Mouse (Mus musculus): Measurements from ENCODE around the gene Sigmar1. TPM values are rescaled to one million over a fixed set of nuclear protein-coding genes. Genes with fewer than 3 reads are reported as not detected.

The Sigmar1 gene
- polyA plus RNA-seq, 1 experiment from 2014 or later: 94.6 TPM

GRCm38 (mm10) chr4:41759656-41760287, 3.8 kb upstream of the Sigmar1 start:
- Histone ChIP-seq H3K9ac (peak overlapping the region; percentile 64), H3K9me3 (ENCODE audit: low read depth, low read length) (no peaks in the 10 kb centered on the region), H3K36me3 (ENCODE audit: insufficient read depth) (peaks cover 9% of the 10 kb centered on the region; the same call in 1 of the 2 replicates), H3K27ac (ENCODE audit: low read depth) (peak overlapping the region; percentile 92), H3K4me3 (ENCODE audit: low read depth, low read length) (peak overlapping the region; percentile 46), H3K27me3 (ENCODE audit: insufficient read depth, low read length) (no peaks in the 10 kb centered on the region), H3K4me1 (ENCODE audit: insufficient read depth) (peaks cover 15% of the 10 kb centered on the region; the same call in 1 of the 2 replicates), H3K4me2 (peak overlapping the region; percentile 74)
- ATAC-seq (ENCODE audit: insufficient read depth) (no peak), DNase-seq (no peak)
- no peak for TF ChIP-seq CTCF (IDR thresholded peaks at IDR 0.05; ENCODE audit: low read depth)
- 19% methylated on average over 6 of the region's 6 CpGs for WGBS

- H3K4me3 ChIP-seq (ENCODE audit: low read depth, low read length): no peak overlapping the region
- no peak overlapping the region for H3K4me2 ChIP-seq
- no peaks in the 10 kb centered on the region for H3K27me3 ChIP-seq (ENCODE audit: insufficient read depth, low read length)
- peaks cover 15% of the 10 kb centered on the region; the same call in 1 of the 2 replicates for H3K4me1 ChIP-seq (ENCODE audit: insufficient read depth)
- ATAC-seq (ENCODE audit: insufficient read depth): no peak
- no peak for TF ChIP-seq CTCF (IDR thresholded peaks at IDR 0.05; ENCODE audit: low read depth)
- peak; percentile 51 for DNase-seq
- peak overlapping the region; percentile 92; the same call in 1 of the 2 replicates for H3K27ac ChIP-seq (ENCODE audit: low read depth)
- H3K9me3 ChIP-seq (ENCODE audit: low read depth, low read length): no peaks in the 10 kb centered on the region
- H3K9ac ChIP-seq: no peak overlapping the region
- H3K36me3 ChIP-seq (ENCODE audit: insufficient read depth): peaks cover 9% of the 10 kb centered on the region; the same call in 1 of the 2 replicates
- WGBS: 68% methylated on average over 9 of the region's 9 CpGs
Observed at GRCm38 (mm10) chr4:41759206-41759605, 3.2 kb upstream of the Sigmar1 start.

- no peak overlapping the region for H3K27ac ChIP-seq (ENCODE audit: low read depth)
- DNase-seq (no peak), ATAC-seq (ENCODE audit: insufficient read depth) (no peak)
- no peaks in the 10 kb centered on the region for H3K27me3 ChIP-seq (ENCODE audit: insufficient read depth, low read length)
- H3K4me3 ChIP-seq (ENCODE audit: low read depth, low read length): no peak overlapping the region
- no peak overlapping the region for H3K4me2 ChIP-seq
- WGBS: 85% methylated on average over 4 of the region's 4 CpGs
- H3K9ac ChIP-seq: no peak overlapping the region
- H3K36me3 ChIP-seq (ENCODE audit: insufficient read depth): peaks cover 9% of the 10 kb centered on the region; the same call in 1 of the 2 replicates
- TF ChIP-seq CTCF (IDR thresholded peaks at IDR 0.05; ENCODE audit: low read depth): no peak
- no peaks in the 10 kb centered on the region for H3K9me3 ChIP-seq (ENCODE audit: low read depth, low read length)
- H3K4me1 ChIP-seq (ENCODE audit: insufficient read depth): peaks cover 15% of the 10 kb centered on the region; the same call in 1 of the 2 replicates
Observed at GRCm38 (mm10) chr4:41758701-41759100, 2.7 kb upstream of the Sigmar1 start.

GRCm38 (mm10) chr4:41758021-41758420, 2.1 kb upstream of the Sigmar1 start:
- no peak for ATAC-seq (ENCODE audit: insufficient read depth)
- WGBS: 74% methylated on average over 11 of the region's 11 CpGs
- no peak for DNase-seq
- Histone ChIP-seq H3K9ac (no peak overlapping the region), H3K4me2 (no peak overlapping the region), H3K36me3 (ENCODE audit: insufficient read depth) (peaks cover 9% of the 10 kb centered on the region; the same call in 1 of the 2 replicates), H3K4me1 (ENCODE audit: insufficient read depth) (peaks cover 15% of the 10 kb centered on the region; the same call in 1 of the 2 replicates), H3K27ac (ENCODE audit: low read depth) (no peak overlapping the region), H3K4me3 (ENCODE audit: low read depth, low read length) (no peak overlapping the region), H3K27me3 (ENCODE audit: insufficient read depth, low read length) (no peaks in the 10 kb centered on the region), H3K9me3 (ENCODE audit: low read depth, low read length) (no peaks in the 10 kb centered on the region)
- TF ChIP-seq CTCF (IDR thresholded peaks at IDR 0.05; ENCODE audit: low read depth): no peak

GRCm38 (mm10) chr4:41757321-41757720, 1.4 kb upstream of the Sigmar1 start:
- Histone ChIP-seq H3K36me3 (ENCODE audit: insufficient read depth) (peaks cover 9% of the 10 kb centered on the region; the same call in 1 of the 2 replicates), H3K27ac (ENCODE audit: low read depth) (no peak overlapping the region), H3K4me3 (ENCODE audit: low read depth, low read length) (no peak overlapping the region), H3K9ac (no peak overlapping the region), H3K9me3 (ENCODE audit: low read depth, low read length) (no peaks in the 10 kb centered on the region), H3K4me1 (ENCODE audit: insufficient read depth) (peaks cover 15% of the 10 kb centered on the region; the same call in 1 of the 2 replicates), H3K27me3 (ENCODE audit: insufficient read depth, low read length) (no peaks in the 10 kb centered on the region), H3K4me2 (no peak overlapping the region)
- WGBS: 91% methylated on average over 13 of the region's 13 CpGs
- ATAC-seq (ENCODE audit: insufficient read depth) (no peak), DNase-seq (no peak)
- no peak for TF ChIP-seq CTCF (IDR thresholded peaks at IDR 0.05; ENCODE audit: low read depth)

- no peaks in the 10 kb centered on the region for H3K27me3 ChIP-seq (ENCODE audit: insufficient read depth, low read length)
- H3K27ac ChIP-seq (ENCODE audit: low read depth): no peak overlapping the region
- H3K9me3 ChIP-seq (ENCODE audit: low read depth, low read length): no peaks in the 10 kb centered on the region
- ATAC-seq (ENCODE audit: insufficient read depth) (no peak), DNase-seq (no peak)
- peaks cover 12% of the 10 kb centered on the region; the same call in 1 of the 2 replicates for H3K4me1 ChIP-seq (ENCODE audit: insufficient read depth)
- peak overlapping the region; percentile 97 for H3K4me2 ChIP-seq
- H3K36me3 ChIP-seq (ENCODE audit: insufficient read depth): peaks cover 9% of the 10 kb centered on the region; the same call in 1 of the 2 replicates
- H3K9ac ChIP-seq: peak overlapping the region; percentile 73; the same call in 1 of the 2 replicates
- peak overlapping the region; percentile 70 for H3K4me3 ChIP-seq (ENCODE audit: low read depth, low read length)
- whole genome bisulfite sequencing: 76% methylated on average over 8 of the region's 8 CpGs
- no peak for TF ChIP-seq CTCF (IDR thresholded peaks at IDR 0.05; ENCODE audit: low read depth)
Observed at GRCm38 (mm10) chr4:41756440-41756839, 483 bp upstream of the Sigmar1 start.

GRCm38 (mm10) chr4:41754797-41755337, 1.1 kb downstream of the Sigmar1 start, which contains the start of gene Galt:
TSS of gene Galt (plus strand) at chr4:41755228.
- Histone ChIP-seq H3K4me2 (peak within 1 kb of the TSS; percentile 97), H3K27me3 (ENCODE audit: insufficient read depth, low read length) (no peaks in the 10 kb centered on the region)
- peak; percentile 45 for ATAC-seq (ENCODE audit: insufficient read depth)

More at GRCm38 (mm10) chr4:41754797-41755337, 1.1 kb downstream of the Sigmar1 start, which contains the start of gene Galt:
- H3K4me1 ChIP-seq (ENCODE audit: insufficient read depth): peaks cover 4% of the 10 kb centered on the region; the same call in 1 of the 2 replicates
- peak within 1 kb of the TSS; percentile 90 for H3K27ac ChIP-seq (ENCODE audit: low read depth)
- H3K9ac ChIP-seq: peak within 1 kb of the TSS; percentile 73
- H3K9me3 ChIP-seq (ENCODE audit: low read depth, low read length): no peaks in the 10 kb centered on the region
- WGBS: 12% methylated on average over 14 of the region's 14 CpGs
- peak; percentile 66 for DNase-seq
- TF ChIP-seq CTCF (IDR thresholded peaks at IDR 0.05; ENCODE audit: low read depth): peak; percentile 2; the same call in 1 of the 2 replicates
- H3K4me3 ChIP-seq (ENCODE audit: low read depth, low read length): peak within 1 kb of the TSS; percentile 70
- peaks cover 9% of the 10 kb centered on the region; the same call in 1 of the 2 replicates for H3K36me3 ChIP-seq (ENCODE audit: insufficient read depth)
